Mouse (Mus musculus) gastrocnemius, adult 2 months (tissue): ENCODE results near the gene Map3k19. TPM values are rescaled to one million over a fixed set of nuclear protein-coding genes. Genes with fewer than 3 reads are reported as not detected.

Source experiments
- DNase-seq: peaks from one replicate; pipeline ENCODE4 v3.0.0; 2022
- H3K27ac ChIP-seq: fragments of 200-600 bp; 2 replicates; pipeline ENCODE4 v1.8.1; 2022; ENCODE audit warnings: mild to moderate bottlenecking
- H3K4me3 ChIP-seq: fragments of 200-600 bp; 2 replicates; pipeline ENCODE4 v1.8.1; 2022; ENCODE audit warnings: mild to moderate bottlenecking, moderate library complexity
- CTCF ChIP-seq: fragments of 200-600 bp; IDR thresholded peaks from 2 replicates; pipeline ENCODE4 v1.8.1; 2022; ENCODE audit warnings: antibody characterized with exemption, mild to moderate bottlenecking, moderate library complexity
- intact Hi-C: fragments of 180-260 bp; cut with DNase I; formaldehyde crosslinking; loops from one replicate; pipeline ENCODE4 v1.15.1; 2025
- long read RNA-seq, 2 experiments: library from polyadenylated mRNA; stranded (forward); transcript quantifications; one replicate each; pipeline ENCODE4 v2.0.0; 2021
- total RNA-seq, 2 experiments: library from RNA; stranded (reverse); gene quantifications; 2 replicates each; pipeline ENCODE4 v1.2.3; 2021

The Map3k19 gene
- under 1 TPM in 1 of 2 experiments, not detected in 1; 0.08 TPM for total RNA-seq
- long read RNA-seq, experiment 1, partial matches to known transcripts: 0 of 1 reads
- long read RNA-seq, experiment 1, other reads (novel, unspliced or antisense): 1 of 1 reads
- long read RNA-seq, experiment 2, partial matches to known transcripts: 0 of 1 reads
- long read RNA-seq, experiment 2, other reads (novel, unspliced or antisense): 1 of 1 reads

- H3K4me3 ChIP-seq: peak within 1 kb of the TSS; percentile 40
- peak within 1 kb of the TSS; percentile 56 for H3K27ac ChIP-seq
- peak; percentile 54 for DNase-seq
- intact Hi-C loops: no loop called here
- TF ChIP-seq CTCF: no peak
Measured at GRCm38 (mm10) chr1:127854486-127855222, at the start of gene Map3k19. Gene Map3k19, minus strand, starts transcription at chr1:127855031.

- no peak for TF ChIP-seq CTCF
Measured at GRCm38 (mm10) chr1:127899401-127899800, 44.6 kb upstream of the Map3k19 start.

DNA sequence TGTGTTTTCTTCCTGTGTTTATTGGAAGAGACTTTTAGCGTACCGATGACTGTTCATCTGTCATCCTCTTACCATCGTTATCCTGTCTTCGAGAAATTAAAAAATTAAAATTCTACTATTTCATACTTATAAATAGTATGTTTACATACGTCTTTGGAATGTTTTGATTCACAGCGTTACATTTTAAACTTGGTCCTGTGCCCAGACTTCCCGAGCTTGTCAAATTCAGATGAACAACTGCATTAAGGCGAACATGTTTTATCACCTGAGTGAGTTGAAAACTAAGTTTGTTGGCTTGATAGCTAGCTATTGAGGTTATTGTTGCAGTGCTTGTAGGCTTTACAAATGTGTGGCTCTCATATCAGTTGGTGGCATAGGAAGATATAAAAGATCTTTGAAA lies 14.4 kb upstream of the Map3k19 start:
- Histone ChIP-seq H3K4me3 (peak overlapping the region; percentile 91), H3K27ac (peak overlapping the region; percentile 97)
- intact Hi-C loops: loop anchor here (5.0 kb wide), 1 partner anchor 42 kb away; no protein-coding TSS in a partner anchor
- TF ChIP-seq CTCF: no peak
- DNase-seq: no peak

More at GRCm38 (mm10) chr1:127899401-127899800, 44.6 kb upstream of the Map3k19 start:
- Histone ChIP-seq H3K4me3 (no peak overlapping the region), H3K27ac (no peak overlapping the region)
- DNase-seq: no peak
- intact Hi-C loops: no loop called here

GRCm38 (mm10) chr1:127868300-127869261 lies 13.8 kb upstream of the Map3k19 start, which contains the start of gene Rab3gap1:
Gene Rab3gap1, plus strand, starts transcription at chr1:127868773.
- TF ChIP-seq CTCF: no peak
- peak; percentile 94 for DNase-seq
- intact Hi-C loops: loop anchor here (5.0 kb wide), 1 partner anchor 41 kb away; no protein-coding TSS in a partner anchor
- peak within 1 kb of the TSS; percentile 97 for H3K27ac ChIP-seq
- H3K4me3 ChIP-seq: peak within 1 kb of the TSS; percentile 91

DNA sequence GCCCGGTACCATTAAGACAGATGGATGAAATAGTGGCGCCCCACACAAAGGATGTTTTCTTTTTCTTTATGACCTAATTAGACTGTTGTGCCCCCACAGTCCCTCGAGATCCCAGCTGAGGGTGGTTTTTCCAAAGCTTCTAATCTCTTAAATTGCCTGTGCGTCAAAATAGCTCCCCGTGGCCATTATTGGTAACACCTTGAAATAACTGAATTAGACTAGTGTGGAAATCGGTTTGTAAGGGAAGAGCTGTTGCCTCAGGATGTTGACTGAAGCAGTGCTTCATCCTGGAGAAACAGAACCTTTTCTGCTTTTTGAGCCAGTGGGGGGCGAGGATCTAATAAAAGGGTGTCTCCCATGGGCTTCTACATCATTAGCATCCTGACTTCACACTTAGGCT lies 9.0 kb upstream of the Map3k19 start:
- TF ChIP-seq CTCF: no peak
- no peak for DNase-seq
- intact Hi-C loops: no loop called here
- H3K27ac ChIP-seq: no peak overlapping the region
- H3K4me3 ChIP-seq: no peak overlapping the region

DNA sequence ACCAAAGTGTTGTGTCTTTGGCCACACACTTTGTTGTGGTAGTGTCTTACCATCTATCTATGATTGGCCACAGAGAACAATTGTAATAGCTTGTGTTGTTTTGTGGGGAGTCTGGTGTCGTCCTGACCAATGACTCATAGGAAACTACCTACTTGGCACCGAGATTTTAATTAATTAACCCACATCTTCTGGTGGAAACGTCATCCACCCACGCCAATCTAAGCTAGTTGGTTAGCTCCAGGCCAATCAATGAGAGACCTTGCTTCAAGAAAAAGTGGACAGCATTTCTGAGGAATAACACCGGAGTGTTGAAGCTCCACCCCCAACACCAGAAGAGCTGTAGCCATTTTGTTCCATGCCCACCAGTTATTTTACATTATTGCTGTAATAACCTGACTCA lies 7.1 kb upstream of the Map3k19 start:
- no peak overlapping the region for H3K27ac ChIP-seq
- H3K4me3 ChIP-seq: no peak overlapping the region
- TF ChIP-seq CTCF: no peak
- intact Hi-C loops: no loop called here
- no peak for DNase-seq

GRCm38 (mm10) chr1:127860492-127860891 lies 5.7 kb upstream of the Map3k19 start:
- intact Hi-C loops: no loop called here
- no peak for DNase-seq
- Histone ChIP-seq H3K27ac (no peak overlapping the region), H3K4me3 (no peak overlapping the region)
- no peak for TF ChIP-seq CTCF

- Histone ChIP-seq H3K27ac (no peak overlapping the region), H3K4me3 (no peak overlapping the region)
- no peak for DNase-seq
- TF ChIP-seq CTCF: no peak
- intact Hi-C loops: no loop called here
Measured at GRCm38 (mm10) chr1:127859799-127860400, 5.1 kb upstream of the Map3k19 start.

DNA sequence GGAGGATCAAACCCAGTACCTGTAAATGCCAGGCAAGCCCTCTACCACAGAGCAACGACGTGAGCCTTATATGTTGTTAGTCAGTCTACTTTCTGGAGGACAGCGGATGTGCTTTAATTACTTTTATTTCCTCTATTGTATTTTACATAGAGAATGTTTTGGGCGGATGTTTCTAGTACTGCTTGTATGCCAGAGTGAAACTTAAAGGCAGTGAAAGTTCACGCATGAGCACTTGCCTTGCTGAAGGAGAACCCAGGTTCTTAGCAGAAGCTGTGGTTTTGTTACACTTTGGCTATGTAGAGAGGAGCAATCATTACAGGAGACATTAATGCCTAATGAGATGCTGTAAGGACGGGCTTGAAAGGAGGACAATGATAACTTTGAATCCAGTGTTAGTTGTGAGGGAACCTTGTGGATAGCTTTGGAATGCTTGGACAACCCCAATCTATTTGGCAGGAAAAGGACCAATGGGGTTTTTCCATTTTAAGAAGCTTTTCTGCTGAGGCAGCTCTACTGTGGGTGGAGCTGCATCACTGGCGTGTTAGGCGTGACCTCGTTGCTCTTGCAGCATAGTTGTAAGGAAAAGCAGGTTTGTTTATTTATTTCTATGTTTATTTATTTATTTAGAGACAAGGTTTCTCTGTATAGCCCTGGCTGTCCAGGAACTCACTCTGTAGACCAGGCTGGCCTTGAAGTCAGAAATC lies 4.3 kb upstream of the Map3k19 start:
- DNase-seq: no peak
- intact Hi-C loops: no loop called here
- no peak for TF ChIP-seq CTCF
- H3K4me3 ChIP-seq: no peak overlapping the region
- no peak overlapping the region for H3K27ac ChIP-seq

GRCm38 (mm10) chr1:127850075-127850610 lies 4.7 kb downstream of the Map3k19 start:
- no peak overlapping the region for H3K27ac ChIP-seq
- TF ChIP-seq CTCF: no peak
- no peak for DNase-seq
- no peak overlapping the region for H3K4me3 ChIP-seq
- intact Hi-C loops: no loop called here

- no peak for TF ChIP-seq CTCF
- intact Hi-C loops: no loop called here
- Histone ChIP-seq H3K4me3 (no peak overlapping the region), H3K27ac (no peak overlapping the region)
- DNase-seq: no peak
Measured at GRCm38 (mm10) chr1:127845472-127845871, 9.4 kb downstream of the Map3k19 start.

DNA sequence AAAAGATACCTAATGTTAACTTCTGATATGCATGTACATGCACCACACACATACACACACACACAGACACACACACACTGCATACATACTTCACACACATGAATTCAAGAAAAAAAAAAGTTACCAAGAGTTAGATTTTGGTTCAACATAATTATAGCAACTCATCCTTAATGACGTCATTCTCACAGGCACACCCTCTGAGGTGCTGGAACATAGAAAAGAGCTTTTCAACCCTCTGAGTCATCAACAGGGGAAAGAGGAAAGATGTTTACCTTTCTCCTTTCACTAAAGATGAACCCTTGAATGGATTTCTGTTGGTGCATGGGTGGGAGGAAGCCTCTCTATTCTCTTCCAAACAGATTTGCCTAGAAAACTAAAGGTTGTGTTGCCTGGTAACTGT lies 16.2 kb downstream of the Map3k19 start:
- no peak for DNase-seq
- intact Hi-C loops: no loop called here
- no peak for TF ChIP-seq CTCF

More for the DNA sequence above, 16.2 kb downstream of the Map3k19 start:
- H3K27ac ChIP-seq: no peak overlapping the region
- no peak overlapping the region for H3K4me3 ChIP-seq
